Mouse (Mus musculus) cerebellum, adult 11 months (tissue): ENCODE results near the gene Pnrc1.

Experiments
- DNase-seq: peaks from one replicate; pipeline ENCODE4 v3.0.0; 2022

Pnrc1 gene

GRCm38 (mm10) chr4:33270386-33271314 is 19.3 kb downstream of the Pnrc1 start:
- no peak for DNase-seq

GRCm38 (mm10) chr4:33264979-33265726 is 24.8 kb downstream of the Pnrc1 start:
- no peak for DNase-seq

- no peak for DNase-seq
Observed at GRCm38 (mm10) chr4:33262897-33263296, 27.1 kb downstream of the Pnrc1 start.

- peak; percentile 66 for DNase-seq
Observed at GRCm38 (mm10) chr4:33261311-33261753, 28.6 kb downstream of the Pnrc1 start.

GRCm38 (mm10) chr4:33260311-33260710 is 29.7 kb downstream of the Pnrc1 start:
- no peak for DNase-seq

GRCm38 (mm10) chr4:33257263-33257964 is 32.5 kb downstream of the Pnrc1 start:
- no peak for DNase-seq

GRCm38 (mm10) chr4:33254706-33255105 is 35.3 kb downstream of the Pnrc1 start:
- DNase-seq = no peak

- DNase-seq = no peak
Observed at GRCm38 (mm10) chr4:33250867-33251266, 39.1 kb downstream of the Pnrc1 start.

- DNase-seq = no peak
Observed at GRCm38 (mm10) chr4:33249716-33250230, 40.2 kb downstream of the Pnrc1 start.

- DNase-seq = no peak
Observed at GRCm38 (mm10) chr4:33248915-33249314, 41.0 kb downstream of the Pnrc1 start.

GRCm38 (mm10) chr4:33248062-33248889 is 41.7 kb downstream of the Pnrc1 start:
- DNase-seq = peak; percentile 99

- peak; percentile 97 for DNase-seq
Observed at GRCm38 (mm10) chr4:33247479-33248053, 42.4 kb downstream of the Pnrc1 start.

GRCm38 (mm10) chr4:33245853-33246395 is 44.0 kb downstream of the Pnrc1 start:
- no peak for DNase-seq

GRCm38 (mm10) chr4:33243921-33244320 is 46.0 kb downstream of the Pnrc1 start:
- no peak for DNase-seq

- DNase-seq = no peak
Observed at GRCm38 (mm10) chr4:33243016-33243758, 46.8 kb downstream of the Pnrc1 start.

GRCm38 (mm10) chr4:33242536-33242935 is 47.4 kb downstream of the Pnrc1 start:
- no peak for DNase-seq

- no peak for DNase-seq
Observed at GRCm38 (mm10) chr4:33230881-33231280, 59.1 kb downstream of the Pnrc1 start.

GRCm38 (mm10) chr4:33229639-33230038 is 60.3 kb downstream of the Pnrc1 start:
- no peak for DNase-seq

GRCm38 (mm10) chr4:33227164-33227563 is 62.8 kb downstream of the Pnrc1 start:
- DNase-seq = no peak

GRCm38 (mm10) chr4:33224003-33224675 is 65.8 kb downstream of the Pnrc1 start:
- no peak for DNase-seq
